Mouse (Mus musculus): ENCODE results near the gene Sugp1.
A peak's percentile ranks its signal among the peaks of the same experiment; 100 is the strongest.

DNA sequence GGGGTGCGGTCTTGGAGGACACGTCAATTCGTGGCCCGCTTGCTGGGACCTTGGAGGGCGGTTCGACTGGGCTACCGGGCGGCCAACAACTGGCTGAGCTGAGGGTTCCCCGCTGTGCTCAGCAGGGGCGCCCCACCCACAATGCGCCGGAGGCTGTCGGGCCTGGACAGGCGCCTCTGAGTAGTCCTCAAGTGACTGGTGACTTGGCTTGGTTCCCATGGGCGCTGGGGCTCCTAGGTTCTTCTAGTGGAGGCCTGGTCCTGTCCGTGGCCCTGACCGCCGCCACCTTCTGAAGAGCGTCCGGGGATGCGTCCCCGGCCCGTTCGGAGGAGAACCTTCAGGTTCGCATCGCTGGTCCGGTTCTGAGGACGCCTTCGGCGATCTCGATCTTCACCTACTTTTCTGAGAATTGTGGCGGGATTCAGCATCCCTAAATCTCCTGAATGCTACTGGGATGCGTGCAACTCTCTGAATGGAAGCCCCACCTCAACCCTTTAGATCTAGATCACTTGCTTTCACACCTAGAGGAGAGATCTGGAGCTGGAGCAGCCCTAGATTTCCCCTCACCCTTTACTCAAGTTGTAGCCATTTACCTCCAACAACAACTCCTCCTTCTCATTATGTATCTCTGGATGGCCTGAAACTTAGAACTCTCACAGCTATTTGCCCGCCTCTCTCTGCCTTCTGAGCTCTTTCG is 45.9 kb upstream of the Sugp1 start:
- TF ChIP-seq CTCF (IDR thresholded peaks at IDR 0.05; ENCODE audit: insufficient read depth, low read length), result no peak
- peak; percentile 67; the same call in 1 of the 2 replicates for TF ChIP-seq POLR2A (IDR thresholded peaks at IDR 0.05; ENCODE audit: borderline replicate concordance, extremely low read depth, low read depth, low read length)
